In the genomic region with DNA sequence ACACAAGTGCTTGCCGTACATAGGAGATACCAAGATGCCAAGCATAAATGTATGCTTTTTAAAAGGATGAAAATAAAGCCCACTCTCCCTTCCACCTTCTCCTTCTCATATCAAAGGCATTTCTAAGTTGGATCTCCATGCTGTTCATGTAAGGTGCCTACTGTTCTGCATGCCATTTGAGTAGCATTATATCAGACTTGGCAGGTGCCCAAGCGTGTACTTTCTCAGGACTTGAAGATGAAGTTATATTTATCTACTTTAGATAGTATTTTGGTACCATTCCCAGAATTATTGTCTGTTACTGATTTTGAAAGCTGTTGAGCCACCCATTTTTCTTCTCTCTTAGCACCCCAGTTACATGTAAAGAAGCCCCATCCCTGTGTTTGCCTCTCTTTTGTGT, we compare ENCODE assay signal across 14 mouse cellular contexts. TPM values are rescaled to one million over a fixed set of nuclear protein-coding genes. Genes with fewer than 3 reads are reported as not detected.
DNase-seq lines count a peak whose midpoint lies in the region; ATAC-seq and TF ChIP-seq lines count a peak whose summit lies in the region.
"Had no signal": no experiment of that assay in that cellular context is flagged by ENCODE, and none has a peak within 500 bp of the region (broad histone marks: within the 10 kb centered on the region; RNA-seq: fewer than 3 reads in every experiment).

No protein-coding gene starts in this region.

- peak; percentile 40 for DNase-seq in lung, embryonic 14.5 days
- no peak for DNase-seq in lung, adult 2 months
- DNase-seq in frontal cortex, postnatal 14 days (ENCODE audit: low spot score in 2 of 2), result peak; percentile 39 to 47
- DNase-seq in left cerebral cortex, adult 9 months (ENCODE audit: low spot score in 2 of 2), result peak; percentile 43 to 79
- DNase-seq in right cerebral cortex, postnatal 4 days, result peak; percentile 57
- no peak for DNase-seq in embryo, embryonic 10 days (ENCODE audit: low spot score)
- no peak for DNase-seq in thymus, postnatal 25 days
- DNase-seq: adrenal gland, adult 2 months; cerebellum, postnatal 36 days had no signal

- ATAC-seq in lung, embryonic 14.5 days (ENCODE audit: insufficient read depth), result no peak
- no peak for ATAC-seq in hindbrain, embryonic 13.5 days (ENCODE audit: low FRiP score)
- ATAC-seq: intestine, postnatal 0 days; midbrain, embryonic 13.5 days had no signal

- H3K4me1 ChIP-seq in lung, embryonic 14.5 days (ENCODE audit: insufficient read depth), result no peaks in the 10 kb centered on the region
- no peaks in the 10 kb centered on the region for H3K4me1 ChIP-seq in lung, adult 2 months (ENCODE audit: control insufficient read depth, insufficient read depth, low read length)
- H3K4me1 ChIP-seq in hindbrain, embryonic 13.5 days (replicated peaks), result no peaks in the 10 kb centered on the region
- H3K4me1 ChIP-seq: heart, embryonic 12.5 days; midbrain, embryonic 13.5 days had no signal

- no peaks in the 10 kb centered on the region for H3K27me3 ChIP-seq in lung, embryonic 14.5 days (ENCODE audit: insufficient read depth, low read length)
- no peaks in the 10 kb centered on the region for H3K27me3 ChIP-seq in hindbrain, embryonic 13.5 days
- H3K27me3 ChIP-seq: heart, embryonic 12.5 days; midbrain, embryonic 13.5 days had no signal

- no peak overlapping the region for H3K27ac ChIP-seq in lung, embryonic 14.5 days (ENCODE audit: low read depth)
- H3K27ac ChIP-seq in hindbrain, embryonic 13.5 days, result no peak overlapping the region
- H3K27ac ChIP-seq: hindbrain, embryonic 10.5 days; midbrain, embryonic 13.5 days had no signal

- no peaks in the 10 kb centered on the region for H3K9me3 ChIP-seq in lung, embryonic 14.5 days (ENCODE audit: low read depth, low read length)
- no peaks in the 10 kb centered on the region for H3K9me3 ChIP-seq in hindbrain, embryonic 13.5 days
- H3K9me3 ChIP-seq: heart, embryonic 12.5 days; hindbrain, embryonic 10.5 days; midbrain, embryonic 13.5 days had no signal

- H3K4me2 ChIP-seq in lung, embryonic 14.5 days, result no peak overlapping the region
- H3K4me2 ChIP-seq in hindbrain, embryonic 13.5 days, result no peak overlapping the region
- H3K4me2 ChIP-seq: heart, embryonic 12.5 days; midbrain, embryonic 13.5 days had no signal

- H3K4me3 ChIP-seq in lung, embryonic 14.5 days (ENCODE audit: low read depth, low read length), result no peak overlapping the region
- no peak overlapping the region for H3K4me3 ChIP-seq in lung, adult 2 months (replicated peaks; ENCODE audit: extremely low read depth, low read depth, low read length)
- no peak overlapping the region for H3K4me3 ChIP-seq in hindbrain, embryonic 13.5 days
- H3K4me3 ChIP-seq: heart, embryonic 12.5 days; hindbrain, embryonic 10.5 days; midbrain, embryonic 13.5 days had no signal

- no peak overlapping the region for H3K9ac ChIP-seq in lung, embryonic 14.5 days
- H3K9ac ChIP-seq in hindbrain, embryonic 13.5 days, result no peak overlapping the region
- H3K9ac ChIP-seq: heart, embryonic 12.5 days; midbrain, embryonic 13.5 days had no signal

- TF ChIP-seq POLR2A in lung, adult 2 months (IDR thresholded peaks at IDR 0.05; ENCODE audit: borderline replicate concordance, extremely low read depth, low read depth, low read length), result no peak

- WGBS in lung, embryonic 14.5 days, result 76% methylated on average over 2 of the region's 2 CpGs
- WGBS in lung, adult 2 months, result 74% methylated on average over 2 of the region's 2 CpGs
- 95% methylated on average over 2 of the region's 2 CpGs for WGBS in hindbrain, embryonic 13.5 days

- no peak for TF ChIP-seq CTCF in lung, embryonic 14.5 days (IDR thresholded peaks at IDR 0.05; ENCODE audit: low read depth)
- TF ChIP-seq CTCF in lung, adult 2 months (IDR thresholded peaks at IDR 0.05; ENCODE audit: insufficient read depth, low read length), result no peak

- 0 out of 2 replicates have a peak, but pooled peaks cover 3% of the 10 kb centered on the region for H3K36me3 ChIP-seq in lung, embryonic 14.5 days (ENCODE audit: insufficient read depth)
- peaks cover 17% of the 10 kb centered on the region for H3K36me3 ChIP-seq in hindbrain, embryonic 13.5 days

RNA-seq across cellular contexts. Expression of gene Il17d, which starts 49.5 kb away (rescaled TPM):
- 3.4 TPM in 2 replicates for polyA plus RNA-seq in lung, embryonic 14.5 days (2014; fragmentation: Nextera tagmentation; extraction: Ambion mirVana)
- polyA plus RNA-seq in lung, adult 2 months (2012; rRNA removed), result 16.5 and 24.0 TPM in 2 replicates
- 3.8 and 4.0 TPM in 2 replicates for polyA plus RNA-seq in hindbrain, embryonic 13.5 days (2015; fragmentation: Nextera tagmentation; extraction: Ambion mirVana)

RNA-seq across cellular contexts. Expression of gene Ift88, which starts 51.2 kb away (rescaled TPM):
- 15.0 and 16.0 TPM in 2 replicates for polyA plus RNA-seq in lung, embryonic 14.5 days (2014; fragmentation: Nextera tagmentation; extraction: Ambion mirVana)
- polyA plus RNA-seq in lung, adult 2 months (2012; rRNA removed), result 6.1 TPM in 2 replicates
- 21.1 and 23.1 TPM in 2 replicates for polyA plus RNA-seq in hindbrain, embryonic 13.5 days (2015; fragmentation: Nextera tagmentation; extraction: Ambion mirVana)

Comparison
In these comparisons a context has a peak if more than half of its experiments do, and no peak if none do; other contexts are left out.
1. DNase-seq: peak in lung, embryonic 14.5 days (single experiment), frontal cortex, postnatal 14 days (2 of 2), left cerebral cortex, adult 9 months (2 of 2) and right cerebral cortex, postnatal 4 days (single experiment); none in lung, adult 2 months (single experiment), embryo, embryonic 10 days (single experiment) and thymus, postnatal 25 days (single experiment).